Mouse (Mus musculus): Measurements from ENCODE around the gene Lpp.

- TF ChIP-seq CTCF (IDR thresholded peaks at IDR 0.05; ENCODE audit: low read depth, low read length) (no peak), TAL1 (conservative IDR thresholded peaks at IDR 0.05; ENCODE audit: low read depth, low read length) (no peak), GATA1 (IDR thresholded peaks at IDR 0.05; ENCODE audit: borderline replicate concordance, low read length) (no peak)
Observed at GRCm38 (mm10) chr16:24598567-24598966, 205.3 kb downstream of the Lpp start.
